Mouse (Mus musculus) granulocyte monocyte progenitor cell, adult 5-6 weeks (primary cell): Measurements from ENCODE around the gene Ankrd33b. TPM values are rescaled to one million over a fixed set of nuclear protein-coding genes. Genes with fewer than 3 reads are reported as not detected.

Experiments
- ATAC-seq: replicated peaks from 2 replicates; pipeline ENCODE4 v1.8.0; 2016; ENCODE audit warnings: mild to moderate bottlenecking, moderate TSS enrichment, inconsistent platforms; ENCODE audit not compliant: poor library complexity, severe bottlenecking
- total RNA-seq, 2 experiments: library from RNA; stranded (forward) in 1 of 2; stranded (reverse) in 1 of 2; fragments of 200-712, 200-1000 nt in 1 of 2; fragments of >200 nt in 1 of 2; fragmentation: Nextera tagmentation in 1 of 2; gene quantifications; 2 replicates each; pipeline ENCODE4 v1.2.3; 2014 to 2017

Gene Ankrd33b
- 0.11 TPM in 1 of 2 replicates, not detected in the other for total RNA-seq (2014; fragmentation: Nextera tagmentation)
- 0.10 TPM in 1 of 2 replicates, not detected in the other for total RNA-seq (2017)

DNA sequence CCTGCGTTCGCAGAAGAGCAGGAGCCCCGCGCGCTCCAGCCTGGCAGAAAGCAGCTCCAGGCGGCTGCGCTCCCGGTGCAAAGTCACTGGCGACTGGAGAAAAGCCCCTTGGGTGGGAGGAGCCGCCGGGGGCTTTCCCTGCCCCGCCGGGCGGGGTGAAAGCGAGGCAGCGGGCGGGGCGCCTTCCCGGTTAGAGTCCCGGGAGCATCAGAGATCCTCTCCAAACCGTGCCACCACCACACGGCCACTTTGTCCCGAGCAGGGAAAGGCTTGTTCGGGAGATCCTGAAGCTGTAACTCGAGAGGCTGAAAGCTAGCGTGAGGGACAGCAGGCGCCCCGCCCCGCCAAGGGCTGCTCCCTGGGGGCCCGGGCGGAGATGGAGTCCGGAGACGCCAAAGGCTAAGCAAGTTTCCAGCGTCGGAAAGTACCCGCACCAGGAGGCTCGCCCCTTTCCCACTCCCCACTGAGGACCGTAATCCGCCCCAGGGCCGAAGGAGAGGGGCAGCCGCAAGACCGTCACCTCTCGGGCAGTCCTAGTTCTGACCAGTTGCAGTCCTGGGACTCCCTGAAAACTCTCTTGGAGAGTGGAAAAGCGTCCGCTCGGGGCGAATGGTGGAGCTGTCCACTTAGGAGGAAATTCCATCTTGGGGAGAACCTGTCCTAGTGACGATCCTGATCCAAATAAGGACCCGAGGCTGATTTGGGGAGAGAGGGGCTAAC, at the start of gene Ankrd33b:
TSS of gene Ankrd33b (minus strand) at position 246 of the 720 bp plus-strand sequence.
- ATAC-seq = peak; percentile 12; the same call in 1 of the 2 replicates

GRCm38 (mm10) chr15:31415181-31415580, 47.7 kb upstream of the Ankrd33b start:
- ATAC-seq = peak; percentile 10; the same call in 1 of the 2 replicates

GRCm38 (mm10) chr15:31414179-31414898, 46.8 kb upstream of the Ankrd33b start:
- ATAC-seq = no peak

DNA sequence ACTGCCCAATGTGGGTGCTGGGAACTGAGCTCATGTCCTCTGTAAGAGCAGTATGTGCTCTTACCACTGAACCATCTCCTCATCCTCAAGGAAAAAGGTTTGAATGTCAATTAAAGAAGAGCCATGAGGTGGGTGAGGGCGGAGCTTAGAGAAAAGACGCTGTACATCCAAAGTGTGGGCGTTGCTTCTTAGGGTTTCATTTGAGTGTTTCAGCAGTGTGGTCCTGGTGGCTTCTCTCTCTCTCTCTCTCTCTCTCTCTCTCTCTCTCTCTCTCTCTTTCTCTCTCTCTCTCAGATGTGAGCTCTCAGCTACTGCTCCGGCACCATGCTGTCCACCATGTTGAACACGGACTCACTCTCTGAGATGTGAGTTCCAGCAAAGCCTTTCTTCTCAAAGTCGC, 46.1 kb upstream of the Ankrd33b start:
- ATAC-seq = no peak

GRCm38 (mm10) chr15:31412933-31413332, 45.4 kb upstream of the Ankrd33b start:
- peak; percentile 63 for ATAC-seq

DNA sequence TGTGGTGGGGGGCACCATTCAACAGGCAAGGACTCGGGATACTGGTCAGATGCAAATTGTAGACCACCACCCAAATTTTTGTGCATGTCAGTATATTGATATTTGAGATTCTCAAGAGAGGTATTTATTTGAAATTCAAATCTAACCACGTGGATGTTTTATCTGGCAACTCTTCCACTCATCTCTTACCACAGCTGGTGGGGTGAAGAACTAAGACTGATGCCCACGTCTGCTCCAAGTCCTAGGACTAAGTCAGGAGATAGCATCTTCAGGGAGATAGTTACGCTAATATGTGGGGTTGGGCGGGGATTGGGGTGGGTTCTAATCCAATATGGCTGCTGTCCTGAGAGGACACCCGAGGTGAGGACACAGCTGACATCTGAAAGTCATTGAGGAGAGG, 44.9 kb upstream of the Ankrd33b start:
- no peak for ATAC-seq

- ATAC-seq = no peak
Observed at GRCm38 (mm10) chr15:31407490-31407889, 40.0 kb upstream of the Ankrd33b start.

DNA sequence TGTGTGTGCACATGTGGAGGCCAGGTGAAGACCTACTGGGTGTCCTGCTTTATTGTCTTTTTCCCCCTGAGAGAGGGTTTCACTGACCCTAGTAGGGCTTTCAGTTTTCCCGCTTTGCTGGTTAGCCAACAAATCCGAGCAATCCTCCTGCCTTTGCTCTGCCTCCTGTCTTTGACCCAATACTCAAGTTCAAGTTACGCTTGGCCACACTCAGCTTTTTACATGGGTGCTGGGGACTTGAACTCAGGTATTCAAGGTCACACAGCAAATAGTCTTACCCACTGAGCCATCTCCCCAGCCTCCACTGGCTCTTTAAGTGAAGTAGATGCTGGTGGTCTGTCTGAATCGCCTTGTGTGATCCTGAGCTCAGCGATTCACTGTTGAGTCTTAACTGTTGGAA, 39.4 kb upstream of the Ankrd33b start:
- no peak for ATAC-seq

DNA sequence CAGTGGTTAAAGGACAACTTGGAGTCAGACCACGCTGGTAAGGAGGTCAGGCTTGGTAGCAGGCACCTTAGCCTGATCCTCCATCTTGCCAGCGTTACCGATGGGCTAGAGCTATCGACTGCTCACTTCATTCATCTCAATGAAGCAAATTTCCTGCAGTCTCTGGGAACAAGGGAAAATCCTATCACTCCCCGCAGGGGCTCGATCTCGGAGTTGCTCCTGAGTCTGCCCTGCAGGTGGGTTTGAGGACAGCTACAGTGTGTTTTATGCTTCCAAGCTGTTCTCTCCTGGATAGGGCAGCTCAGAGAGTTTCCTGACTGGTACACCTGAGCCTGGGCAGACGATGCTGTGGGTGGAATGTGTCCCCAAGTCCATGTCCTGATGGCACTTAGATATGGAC, 36.8 kb upstream of the Ankrd33b start:
- no peak for ATAC-seq

DNA sequence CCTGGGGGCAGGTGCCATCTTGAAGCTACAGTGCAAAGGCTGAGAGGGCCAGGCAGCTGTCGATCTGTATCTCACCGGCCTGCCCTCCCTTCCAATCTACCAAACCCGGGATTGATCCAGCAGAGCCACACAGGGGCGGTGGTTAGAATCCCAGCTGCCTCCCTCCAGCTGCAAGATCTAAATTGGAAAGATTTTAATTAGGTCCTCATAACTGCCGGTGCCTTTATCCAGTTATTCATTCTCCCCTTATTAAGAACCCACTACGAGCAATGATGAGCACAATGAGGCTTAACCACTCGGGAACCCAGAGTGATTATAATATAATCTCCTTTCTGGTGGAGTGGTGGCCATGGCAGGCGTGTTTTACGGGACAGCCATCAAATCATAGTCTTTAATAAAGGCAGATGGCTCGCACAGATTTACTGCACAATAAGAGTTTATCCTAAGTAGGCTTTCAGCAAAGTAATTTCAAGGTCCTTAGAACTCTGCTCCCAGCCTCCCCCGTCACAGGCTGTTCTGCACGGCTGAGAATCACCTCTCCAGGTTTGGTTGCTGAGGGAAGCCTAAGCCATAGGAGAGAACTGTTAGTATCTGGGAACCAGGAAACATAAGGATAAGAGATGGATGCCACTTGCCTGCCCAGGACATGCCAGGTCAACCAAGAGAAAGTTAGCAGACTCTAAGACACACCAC, 34.8 kb upstream of the Ankrd33b start:
- no peak for ATAC-seq

- peak; percentile 56 for ATAC-seq
Observed at GRCm38 (mm10) chr15:31400974-31401373, 33.4 kb upstream of the Ankrd33b start.

DNA sequence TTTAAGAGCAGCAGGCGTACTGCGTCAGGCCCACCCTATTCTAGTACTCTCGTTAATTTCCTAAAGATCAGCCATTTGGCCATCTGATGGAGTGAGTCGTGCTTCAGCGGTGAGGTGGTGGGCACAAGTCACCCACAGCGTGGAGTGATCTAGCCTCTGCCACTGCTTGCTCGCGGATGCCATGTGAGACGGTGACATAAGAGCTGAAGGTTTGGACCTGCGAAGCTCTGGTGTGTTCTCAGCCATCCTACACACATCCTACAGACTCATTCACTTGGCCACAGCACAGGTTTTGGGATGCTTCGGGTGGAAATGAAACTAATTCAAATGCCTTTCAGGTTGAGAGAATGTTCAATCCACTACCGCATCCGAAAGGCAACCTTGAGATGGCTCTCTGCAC, 31.2 kb upstream of the Ankrd33b start:
- ATAC-seq = no peak

DNA sequence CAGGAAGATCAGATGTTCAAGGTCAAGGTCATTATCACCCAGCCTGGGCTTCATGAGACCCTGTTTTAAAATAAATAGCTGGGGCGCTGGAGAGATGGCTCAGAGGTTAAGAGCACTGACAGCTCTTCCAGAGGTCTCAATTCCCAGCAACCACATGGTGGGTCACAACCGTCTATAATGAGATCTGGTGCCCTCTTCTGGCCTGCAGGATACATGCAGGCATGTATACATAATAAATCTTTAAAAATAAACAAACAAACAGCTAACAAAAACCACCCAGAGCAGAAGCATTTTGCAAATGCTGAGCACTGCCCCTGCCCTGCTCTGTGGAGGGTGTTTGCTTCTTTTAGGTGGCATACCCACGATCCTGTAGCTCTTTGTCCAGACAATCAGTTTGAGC, 29.9 kb upstream of the Ankrd33b start:
- ATAC-seq = no peak

GRCm38 (mm10) chr15:31396755-31397154, 29.2 kb upstream of the Ankrd33b start:
- ATAC-seq = no peak

GRCm38 (mm10) chr15:31395986-31396385, 28.5 kb upstream of the Ankrd33b start:
- ATAC-seq = no peak

GRCm38 (mm10) chr15:31393402-31393801, 25.9 kb upstream of the Ankrd33b start:
- no peak for ATAC-seq

- no peak for ATAC-seq
Observed at GRCm38 (mm10) chr15:31392705-31393104, 25.2 kb upstream of the Ankrd33b start.

DNA sequence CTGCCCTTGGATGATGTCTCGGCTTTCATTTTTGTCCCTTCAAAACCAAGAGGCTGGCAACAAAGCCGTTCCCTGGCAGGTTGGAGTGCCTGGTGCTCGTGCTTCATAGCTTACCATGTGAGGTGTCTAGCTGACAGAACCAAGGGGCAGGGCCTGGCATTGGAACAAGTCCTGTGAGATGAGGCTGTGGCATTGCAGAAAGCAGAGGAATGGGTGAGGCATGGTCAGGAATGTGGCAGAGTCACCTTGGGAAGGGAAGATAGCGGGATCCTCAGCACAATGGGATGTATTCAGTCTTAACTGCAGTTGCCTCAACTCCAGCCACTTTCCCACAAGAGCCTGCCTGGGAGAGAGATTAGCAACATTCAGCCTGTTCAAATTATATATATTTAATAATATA, 24.6 kb upstream of the Ankrd33b start:
- ATAC-seq = no peak

GRCm38 (mm10) chr15:31381936-31382468, 14.5 kb upstream of the Ankrd33b start:
- no peak for ATAC-seq

DNA sequence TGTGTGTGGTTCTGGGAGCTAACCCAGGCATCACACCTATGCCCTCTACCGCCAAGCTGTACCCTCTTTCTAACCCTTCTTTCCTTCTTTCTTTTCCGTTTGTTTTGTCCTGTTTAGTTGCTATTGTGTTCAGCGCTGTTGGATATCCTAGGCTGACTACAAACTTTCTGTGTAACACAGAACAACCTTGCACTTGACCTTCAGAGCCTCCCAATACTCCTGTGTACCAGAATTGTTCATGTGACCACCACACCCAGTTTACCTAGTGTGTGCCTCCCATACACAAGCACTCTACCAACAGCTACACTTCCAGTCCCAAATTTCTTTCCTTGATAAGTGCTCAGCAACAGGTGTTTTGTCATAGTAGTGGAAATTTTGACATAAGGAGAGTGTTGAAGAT, 11.9 kb upstream of the Ankrd33b start:
- no peak for ATAC-seq

GRCm38 (mm10) chr15:31375212-31375611, 7.7 kb upstream of the Ankrd33b start:
- ATAC-seq = no peak
